Mouse (Mus musculus): ENCODE data around the gene Naif1. TPM values are rescaled to one million over a fixed set of nuclear protein-coding genes. Genes with fewer than 3 reads are reported as not detected.

Naif1 gene
- polyA plus RNA-seq, 1 experiment from 2014 or later, result 4.2 TPM

GRCm38 (mm10) chr2:32447264-32447936, 2.9 kb upstream of the Naif1 start:
- Histone ChIP-seq H3K4me2 (peak overlapping the region; percentile 43), H3K9me3 (no peaks in the 10 kb centered on the region), H3K27ac (replicated peaks) (peak overlapping the region; percentile 91), H3K4me3 (0 out of 2 replicates have a peak overlapping the region, but pooled peaks have one; percentile 16), H3K36me3 (peaks cover 23% of the 10 kb centered on the region), H3K9ac (peak overlapping the region; percentile 64), H3K4me1 (peaks cover 52% of the 10 kb centered on the region), H3K27me3 (replicated peaks) (no peaks in the 10 kb centered on the region)
- 42% methylated on average over 9 of the region's 9 CpGs for WGBS
- ATAC-seq (ENCODE audit: extremely low read depth, insufficient number of reproducible peaks, low FRiP score, low TSS enrichment), result no peak

GRCm38 (mm10) chr2:32448480-32448879, 1.8 kb upstream of the Naif1 start:
- no peak overlapping the region for H3K4me3 ChIP-seq
- peaks cover 56% of the 10 kb centered on the region for H3K4me1 ChIP-seq
- H3K27me3 ChIP-seq (replicated peaks), result no peaks in the 10 kb centered on the region
- H3K27ac ChIP-seq (replicated peaks), result peak overlapping the region; percentile 53
- H3K9me3 ChIP-seq, result no peaks in the 10 kb centered on the region
- 83% methylated on average over 1 of the region's 1 CpGs for WGBS
- no peak overlapping the region for H3K4me2 ChIP-seq
- ATAC-seq (ENCODE audit: extremely low read depth, insufficient number of reproducible peaks, low FRiP score, low TSS enrichment), result no peak
- H3K9ac ChIP-seq, result no peak overlapping the region
- H3K36me3 ChIP-seq, result peaks cover 23% of the 10 kb centered on the region

- peaks cover 15% of the 10 kb centered on the region for H3K36me3 ChIP-seq
- peak; percentile 83 for ATAC-seq (ENCODE audit: extremely low read depth, insufficient number of reproducible peaks, low FRiP score, low TSS enrichment)
- H3K27me3 ChIP-seq (replicated peaks), result no peaks in the 10 kb centered on the region
- peak within 1 kb of the TSS; percentile 73 for H3K4me3 ChIP-seq
- peak within 1 kb of the TSS; percentile 95 for H3K4me2 ChIP-seq
- H3K4me1 ChIP-seq, result peaks cover 71% of the 10 kb centered on the region
- H3K27ac ChIP-seq (replicated peaks), result peak within 1 kb of the TSS; percentile 96
- WGBS, result under 1% methylated on average over 103 of the region's 103 CpGs
- peak within 1 kb of the TSS; percentile 87 for H3K9ac ChIP-seq
- H3K9me3 ChIP-seq, result no peaks in the 10 kb centered on the region
These were observed 906 bp downstream of the Naif1 start, which contains the start of gene Slc25a25 for GRCm38 (mm10) chr2:32450881-32451844. Slc25a25 (minus strand) TSS chr2:32451445.

GRCm38 (mm10) chr2:32451870-32452372, 1.7 kb downstream of the Naif1 start:
- ATAC-seq (ENCODE audit: extremely low read depth, insufficient number of reproducible peaks, low FRiP score, low TSS enrichment), result peak; percentile 92
- Histone ChIP-seq H3K4me1 (peaks cover 67% of the 10 kb centered on the region), H3K36me3 (peaks cover 20% of the 10 kb centered on the region), H3K4me2 (peak overlapping the region; percentile 95), H3K4me3 (peak overlapping the region; percentile 73), H3K27me3 (replicated peaks) (no peaks in the 10 kb centered on the region), H3K9ac (peak overlapping the region; percentile 77), H3K9me3 (no peaks in the 10 kb centered on the region), H3K27ac (replicated peaks) (peak overlapping the region; percentile 96)
- under 1% methylated on average over 25 of the region's 25 CpGs for WGBS

- Histone ChIP-seq H3K4me1 (peaks cover 61% of the 10 kb centered on the region), H3K4me2 (peak overlapping the region; percentile 95), H3K9ac (peak overlapping the region; percentile 68), H3K4me3 (peak overlapping the region; percentile 73), H3K27me3 (replicated peaks) (no peaks in the 10 kb centered on the region), H3K9me3 (no peaks in the 10 kb centered on the region), H3K36me3 (peaks cover 20% of the 10 kb centered on the region), H3K27ac (replicated peaks) (peak overlapping the region; percentile 69)
- ATAC-seq (ENCODE audit: extremely low read depth, insufficient number of reproducible peaks, low FRiP score, low TSS enrichment), result no peak
- WGBS, result 91% methylated on average over 16 of the region's 16 CpGs
These were observed 2.2 kb downstream of the Naif1 start for GRCm38 (mm10) chr2:32452441-32452971.

GRCm38 (mm10) chr2:32453641-32454303, 3.5 kb downstream of the Naif1 start:
- H3K9ac ChIP-seq, result no peak overlapping the region
- no peak overlapping the region for H3K4me3 ChIP-seq
- H3K4me1 ChIP-seq, result peaks cover 58% of the 10 kb centered on the region
- peak overlapping the region; percentile 95 for H3K4me2 ChIP-seq
- H3K27me3 ChIP-seq (replicated peaks), result no peaks in the 10 kb centered on the region
- ATAC-seq (ENCODE audit: extremely low read depth, insufficient number of reproducible peaks, low FRiP score, low TSS enrichment), result no peak
- no peaks in the 10 kb centered on the region for H3K9me3 ChIP-seq
- no peak overlapping the region for H3K27ac ChIP-seq (replicated peaks)
- WGBS, result 81% methylated on average over 5 of the region's 5 CpGs
- peaks cover 20% of the 10 kb centered on the region for H3K36me3 ChIP-seq

GRCm38 (mm10) chr2:32454633-32455032, 4.4 kb downstream of the Naif1 start:
- Histone ChIP-seq H3K36me3 (peaks cover 20% of the 10 kb centered on the region), H3K4me3 (no peak overlapping the region), H3K27me3 (replicated peaks) (no peaks in the 10 kb centered on the region), H3K9ac (peak overlapping the region; percentile 11; the same call in 1 of the 2 replicates), H3K4me2 (no peak overlapping the region), H3K4me1 (peaks cover 54% of the 10 kb centered on the region), H3K9me3 (no peaks in the 10 kb centered on the region), H3K27ac (replicated peaks) (0 out of 2 replicates have a peak overlapping the region, but pooled peaks have one; percentile 21)
- 71% methylated on average over 10 of the region's 10 CpGs for WGBS
- no peak for ATAC-seq (ENCODE audit: extremely low read depth, insufficient number of reproducible peaks, low FRiP score, low TSS enrichment)

- ATAC-seq (ENCODE audit: extremely low read depth, insufficient number of reproducible peaks, low FRiP score, low TSS enrichment), result no peak
- Histone ChIP-seq H3K4me2 (no peak overlapping the region), H3K4me3 (no peak overlapping the region), H3K36me3 (peaks cover 20% of the 10 kb centered on the region), H3K27ac (replicated peaks) (0 out of 2 replicates have a peak overlapping the region, but pooled peaks have one; percentile 21), H3K9me3 (no peaks in the 10 kb centered on the region), H3K9ac (peak overlapping the region; percentile 11; the same call in 1 of the 2 replicates), H3K27me3 (replicated peaks) (no peaks in the 10 kb centered on the region), H3K4me1 (peaks cover 49% of the 10 kb centered on the region)
- 53% methylated on average over 8 of the region's 8 CpGs for WGBS
These were observed 4.8 kb downstream of the Naif1 start for GRCm38 (mm10) chr2:32455101-32455500.

- H3K27ac ChIP-seq (replicated peaks), result 0 out of 2 replicates have a peak overlapping the region, but pooled peaks have one; percentile 8
- H3K4me2 ChIP-seq, result no peak overlapping the region
- H3K9ac ChIP-seq, result no peak overlapping the region
- 65% methylated on average over 2 of the region's 2 CpGs for WGBS
- ATAC-seq (ENCODE audit: extremely low read depth, insufficient number of reproducible peaks, low FRiP score, low TSS enrichment), result no peak
- H3K36me3 ChIP-seq, result peaks cover 20% of the 10 kb centered on the region
- H3K4me3 ChIP-seq, result no peak overlapping the region
- H3K4me1 ChIP-seq, result peaks cover 30% of the 10 kb centered on the region
- no peaks in the 10 kb centered on the region for H3K27me3 ChIP-seq (replicated peaks)
- H3K9me3 ChIP-seq, result no peaks in the 10 kb centered on the region
These were observed 8.0 kb downstream of the Naif1 start for GRCm38 (mm10) chr2:32458300-32458699.

- peaks cover 29% of the 10 kb centered on the region for H3K4me1 ChIP-seq
- no peak overlapping the region for H3K9ac ChIP-seq
- H3K27me3 ChIP-seq (replicated peaks), result no peaks in the 10 kb centered on the region
- no peaks in the 10 kb centered on the region for H3K9me3 ChIP-seq
- ATAC-seq (ENCODE audit: extremely low read depth, insufficient number of reproducible peaks, low FRiP score, low TSS enrichment), result no peak
- H3K4me2 ChIP-seq, result no peak overlapping the region
- 85% methylated on average over 2 of the region's 2 CpGs for WGBS
- H3K27ac ChIP-seq (replicated peaks), result no peak overlapping the region
- H3K36me3 ChIP-seq, result peaks cover 20% of the 10 kb centered on the region
- no peak overlapping the region for H3K4me3 ChIP-seq
These were observed 9.4 kb downstream of the Naif1 start for GRCm38 (mm10) chr2:32459657-32460056.
